Mouse (Mus musculus): Measurements from ENCODE around the gene Ube2z.
A peak's percentile ranks its signal among the peaks of the same experiment; 100 is the strongest.

Gene Ube2z

GRCm38 (mm10) chr11:96058309-96058708 lies 6.9 kb downstream of the Ube2z start:
- DNase-seq (ENCODE audit: low spot score in 2 of 2), result no peak

- DNase-seq (ENCODE audit: low spot score in 2 of 2), result no peak
Observed at GRCm38 (mm10) chr11:96050854-96051253, 14.3 kb downstream of the Ube2z start.

GRCm38 (mm10) chr11:96049939-96050338 lies 15.2 kb downstream of the Ube2z start:
- no peak for DNase-seq (ENCODE audit: low spot score in 2 of 2)

GRCm38 (mm10) chr11:96047469-96048373 lies 17.5 kb downstream of the Ube2z start:
- DNase-seq (ENCODE audit: low spot score in 2 of 2), result no peak

GRCm38 (mm10) chr11:96046793-96047192 lies 18.4 kb downstream of the Ube2z start:
- no peak for DNase-seq (ENCODE audit: low spot score in 2 of 2)

GRCm38 (mm10) chr11:96046028-96046427 lies 19.2 kb downstream of the Ube2z start:
- no peak for DNase-seq (ENCODE audit: low spot score in 2 of 2)

GRCm38 (mm10) chr11:96044803-96045567 lies 20.2 kb downstream of the Ube2z start:
- DNase-seq (ENCODE audit: low spot score in 2 of 2), result no peak

GRCm38 (mm10) chr11:96038560-96038959 lies 26.6 kb downstream of the Ube2z start:
- no peak for DNase-seq (ENCODE audit: low spot score in 2 of 2)

- no peak for DNase-seq (ENCODE audit: low spot score in 2 of 2)
Observed at GRCm38 (mm10) chr11:96037499-96037898, 27.7 kb downstream of the Ube2z start.

GRCm38 (mm10) chr11:96035133-96035532 lies 30.1 kb downstream of the Ube2z start:
- DNase-seq (ENCODE audit: low spot score in 2 of 2), result no peak

GRCm38 (mm10) chr11:96034596-96035052 lies 30.6 kb downstream of the Ube2z start, which contains the start of gene Snf8:
Gene Snf8 (plus strand): TSS chr11:96034885.
- peak; percentile 90 to 91 for DNase-seq (ENCODE audit: low spot score in 2 of 2)

GRCm38 (mm10) chr11:96034116-96034515 lies 31.1 kb downstream of the Ube2z start:
- DNase-seq (ENCODE audit: low spot score in 2 of 2), result no peak

- no peak for DNase-seq (ENCODE audit: low spot score in 2 of 2)
Observed at GRCm38 (mm10) chr11:96033264-96033663, 31.9 kb downstream of the Ube2z start.

GRCm38 (mm10) chr11:96031701-96032100 lies 33.5 kb downstream of the Ube2z start:
- DNase-seq (ENCODE audit: low spot score in 2 of 2), result no peak

- no peak for DNase-seq (ENCODE audit: low spot score in 2 of 2)
Observed at GRCm38 (mm10) chr11:96030571-96030970, 34.6 kb downstream of the Ube2z start.

- DNase-seq (ENCODE audit: low spot score in 2 of 2), result no peak
Observed at GRCm38 (mm10) chr11:96028130-96028529, 37.1 kb downstream of the Ube2z start.

GRCm38 (mm10) chr11:96020622-96021021 lies 44.6 kb downstream of the Ube2z start:
- no peak for DNase-seq (ENCODE audit: low spot score in 2 of 2)

GRCm38 (mm10) chr11:96017941-96018351 lies 47.2 kb downstream of the Ube2z start:
- DNase-seq (ENCODE audit: low spot score in 2 of 2), result peak in 1 of 2 experiments; percentile 14

GRCm38 (mm10) chr11:96015421-96015820 lies 49.8 kb downstream of the Ube2z start:
- no peak for DNase-seq (ENCODE audit: low spot score in 2 of 2)

GRCm38 (mm10) chr11:96011982-96012381 lies 53.2 kb downstream of the Ube2z start:
- no peak for DNase-seq (ENCODE audit: low spot score in 2 of 2)

- DNase-seq (ENCODE audit: low spot score in 2 of 2), result no peak
Observed at GRCm38 (mm10) chr11:96008827-96009226, 56.4 kb downstream of the Ube2z start.

GRCm38 (mm10) chr11:96007516-96008235 lies 57.5 kb downstream of the Ube2z start:
- DNase-seq (ENCODE audit: low spot score in 2 of 2), result no peak

All from right cerebral cortex, postnatal 36 days (tissue).